Mouse (Mus musculus) embryonic fibroblast, embryonic 13.5 days (primary cell): ENCODE results near the gene Tshz2.

Source experiments
- CTCF ChIP-seq: IDR thresholded peaks from 2 replicates; pipeline ENCODE4 v1.5.1; 2011; ENCODE audit warnings: mild to moderate bottlenecking, control low read depth, low read length, moderate library complexity, borderline replicate concordance; ENCODE audit not compliant: insufficient read depth
- POLR2A ChIP-seq: IDR thresholded peaks from 2 replicates; pipeline ENCODE4 v1.6.1; 2011; ENCODE audit warnings: low read depth, mild to moderate bottlenecking, control low read depth, low read length, moderate library complexity

DNA sequence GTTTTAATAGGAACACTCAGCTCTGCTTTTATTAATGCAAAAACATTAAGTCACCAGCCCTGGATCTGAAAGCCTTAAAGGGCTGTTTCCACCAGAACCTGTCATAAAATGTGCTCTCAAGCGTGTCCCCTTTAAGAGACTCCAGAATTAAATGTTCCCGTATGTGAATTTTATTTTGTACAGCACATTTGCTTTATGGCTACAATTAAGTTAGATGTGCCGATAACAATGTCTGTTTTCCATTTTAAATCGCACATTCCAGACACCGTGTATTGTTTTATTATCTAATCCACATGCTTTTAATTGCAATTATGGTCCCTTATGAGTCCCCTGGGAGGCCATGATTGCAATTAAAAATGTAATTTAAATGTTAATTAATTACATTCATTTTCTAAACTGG is 178.8 kb downstream of the Tshz2 start:
- no peak for TF ChIP-seq POLR2A
- TF ChIP-seq CTCF: no peak
